Mouse (Mus musculus): Measurements from ENCODE around the gene Olfr325. TPM values are rescaled to one million over a fixed set of nuclear protein-coding genes. Genes with fewer than 3 reads are reported as not detected.

The Olfr325 gene
- polyA plus RNA-seq, 1 experiment from 2014 or later = not detected

GRCm38 (mm10) chr11:58605228-58605627 is 27.7 kb downstream of the Olfr325 start:
- WGBS = 94% methylated on average over 3 of the region's 3 CpGs

DNA sequence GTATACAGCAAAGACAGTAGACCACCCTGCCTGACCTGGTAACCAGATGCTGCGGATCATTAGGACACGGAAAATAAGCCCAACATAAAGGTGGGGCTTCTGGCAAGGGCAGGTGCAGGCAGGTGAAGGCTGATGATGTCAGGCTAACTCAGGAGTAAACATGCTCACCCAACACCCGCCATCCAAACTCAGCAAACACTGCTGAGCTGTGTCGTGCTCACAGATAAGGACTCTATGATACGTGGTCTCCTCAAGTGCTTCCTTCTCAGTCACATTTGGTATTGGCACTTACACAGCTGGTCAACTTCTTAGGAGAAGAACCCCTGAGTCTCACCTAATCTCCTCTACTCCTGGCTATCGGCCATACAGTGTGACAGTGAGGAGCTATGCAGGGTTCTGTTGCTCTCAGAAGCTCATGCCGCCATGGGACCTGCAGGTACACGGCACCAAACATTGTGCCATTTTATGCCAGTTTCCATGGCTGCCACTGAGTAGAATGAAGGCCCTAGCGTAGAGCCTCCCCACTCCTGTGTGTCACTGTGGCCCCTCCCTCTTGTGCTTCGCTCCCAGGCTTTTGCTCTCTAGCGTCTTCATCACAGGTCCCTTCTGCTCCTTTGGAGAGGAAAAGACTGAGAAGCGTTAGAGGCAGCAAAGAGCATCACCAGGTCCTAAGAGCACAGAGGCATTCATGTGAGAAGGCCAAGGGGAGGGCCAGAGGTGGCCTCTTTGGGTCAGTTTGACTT is 28.8 kb downstream of the Olfr325 start:
- H3K4me1 ChIP-seq = no peaks in the 10 kb centered on the region
- H3K27me3 ChIP-seq (ENCODE audit: poor library complexity, severe bottlenecking) = no peaks in the 10 kb centered on the region
- H3K27ac ChIP-seq = no peak overlapping the region
- WGBS = 88% methylated on average over 12 of the region's 12 CpGs
- no peak for DNase-seq (ENCODE audit: extremely low spot score, low spot score)
- H3K9me3 ChIP-seq = no peaks in the 10 kb centered on the region
- no peaks in the 10 kb centered on the region for H3K36me3 ChIP-seq (replicated peaks)
- H3K4me3 ChIP-seq = no peak overlapping the region

More at GRCm38 (mm10) chr11:58605228-58605627, 27.7 kb downstream of the Olfr325 start:
- H3K27me3 ChIP-seq (ENCODE audit: poor library complexity, severe bottlenecking) = no peaks in the 10 kb centered on the region
- H3K27ac ChIP-seq = no peak overlapping the region
- DNase-seq (ENCODE audit: extremely low spot score, low spot score) = no peak
- H3K36me3 ChIP-seq (replicated peaks) = no peaks in the 10 kb centered on the region
- no peaks in the 10 kb centered on the region for H3K9me3 ChIP-seq
- H3K4me1 ChIP-seq = no peaks in the 10 kb centered on the region
- no peak overlapping the region for H3K4me3 ChIP-seq

GRCm38 (mm10) chr11:58607030-58607429 is 29.5 kb downstream of the Olfr325 start:
- no peak overlapping the region for H3K4me3 ChIP-seq
- H3K4me1 ChIP-seq = no peaks in the 10 kb centered on the region
- no peaks in the 10 kb centered on the region for H3K36me3 ChIP-seq (replicated peaks)
- WGBS = 92% methylated on average over 6 of the region's 6 CpGs
- no peak overlapping the region for H3K27ac ChIP-seq
- no peak for DNase-seq (ENCODE audit: extremely low spot score, low spot score)
- no peaks in the 10 kb centered on the region for H3K9me3 ChIP-seq
- no peaks in the 10 kb centered on the region for H3K27me3 ChIP-seq (ENCODE audit: poor library complexity, severe bottlenecking)

GRCm38 (mm10) chr11:58613359-58613758 is 35.8 kb downstream of the Olfr325 start:
- H3K27me3 ChIP-seq (ENCODE audit: poor library complexity, severe bottlenecking) = no peaks in the 10 kb centered on the region
- H3K9me3 ChIP-seq = no peaks in the 10 kb centered on the region
- H3K4me1 ChIP-seq = 0 out of 2 replicates have a peak, but pooled peaks cover 4% of the 10 kb centered on the region
- no peak overlapping the region for H3K27ac ChIP-seq
- no peak overlapping the region for H3K4me3 ChIP-seq
- DNase-seq (ENCODE audit: extremely low spot score, low spot score) = no peak
- WGBS = 89% methylated on average over 3 of the region's 3 CpGs
- no peaks in the 10 kb centered on the region for H3K36me3 ChIP-seq (replicated peaks)

- Histone ChIP-seq H3K27ac (no peak overlapping the region), H3K27me3 (ENCODE audit: poor library complexity, severe bottlenecking) (no peaks in the 10 kb centered on the region), H3K36me3 (replicated peaks) (no peaks in the 10 kb centered on the region), H3K4me3 (no peak overlapping the region), H3K4me1 (0 out of 2 replicates have a peak, but pooled peaks cover 4% of the 10 kb centered on the region), H3K9me3 (no peaks in the 10 kb centered on the region)
- no peak for DNase-seq (ENCODE audit: extremely low spot score, low spot score)
Measured at GRCm38 (mm10) chr11:58614526-58614925, 37.0 kb downstream of the Olfr325 start.

DNA sequence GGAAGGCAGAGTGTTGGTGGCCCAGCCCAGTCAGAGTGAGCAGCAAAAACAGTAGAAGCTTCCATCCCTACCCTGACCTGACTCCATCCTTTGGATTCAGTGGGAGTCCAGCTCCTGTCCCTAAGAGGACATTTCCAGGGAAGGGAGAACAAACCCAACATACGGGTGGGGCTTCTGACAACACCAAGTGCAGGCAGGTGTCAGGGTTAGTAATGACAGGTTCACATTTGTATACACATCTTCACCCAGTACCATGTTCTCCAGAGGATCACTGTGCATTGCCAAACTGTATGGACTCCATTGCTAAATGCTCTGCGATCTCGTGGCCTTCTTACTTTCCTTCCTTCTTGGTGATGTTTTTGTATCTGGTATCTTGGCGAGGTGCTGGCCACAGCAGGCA is 38.4 kb downstream of the Olfr325 start, which contains the start of gene 2210407C18Rik:
TSS of gene 2210407C18Rik (minus strand) at position 101 of the 400 bp plus-strand sequence.
- DNase-seq (ENCODE audit: extremely low spot score, low spot score) = no peak
- Histone ChIP-seq H3K4me1 (0 out of 2 replicates have a peak, but pooled peaks cover 4% of the 10 kb centered on the region), H3K27ac (no peak within 1 kb of the TSS), H3K27me3 (ENCODE audit: poor library complexity, severe bottlenecking) (no peaks in the 10 kb centered on the region), H3K4me3 (no peak within 1 kb of the TSS), H3K36me3 (replicated peaks) (no peaks in the 10 kb centered on the region), H3K9me3 (no peaks in the 10 kb centered on the region)
- 88% methylated on average over 4 of the region's 4 CpGs for WGBS

DNA sequence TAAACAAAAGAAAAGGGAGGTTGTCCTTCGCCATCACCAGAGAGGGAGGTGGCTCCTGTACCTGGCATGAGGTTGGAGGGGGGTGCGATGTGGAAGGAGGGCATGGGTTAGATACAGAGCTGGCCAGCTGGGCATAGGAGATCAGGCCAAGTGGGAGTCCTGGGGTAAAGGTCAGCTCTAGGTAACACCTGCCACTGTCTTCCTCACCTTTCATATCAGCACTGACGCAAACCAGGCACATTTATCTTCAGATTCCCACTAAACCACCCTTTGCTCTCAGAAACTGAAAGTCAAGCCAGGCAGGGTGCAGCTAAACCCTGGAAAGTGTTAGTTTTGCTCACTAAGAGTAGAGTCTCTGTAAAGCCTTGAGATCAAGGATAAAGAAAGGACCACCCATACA is 40.8 kb downstream of the Olfr325 start:
- Histone ChIP-seq H3K27ac (no peak overlapping the region), H3K4me1 (0 out of 2 replicates have a peak, but pooled peaks cover 6% of the 10 kb centered on the region), H3K4me3 (no peak overlapping the region), H3K27me3 (ENCODE audit: poor library complexity, severe bottlenecking) (no peaks in the 10 kb centered on the region), H3K36me3 (replicated peaks) (no peaks in the 10 kb centered on the region), H3K9me3 (no peaks in the 10 kb centered on the region)
- 82% methylated on average over 3 of the region's 3 CpGs for whole genome bisulfite sequencing
- no peak for DNase-seq (ENCODE audit: extremely low spot score, low spot score)

DNA sequence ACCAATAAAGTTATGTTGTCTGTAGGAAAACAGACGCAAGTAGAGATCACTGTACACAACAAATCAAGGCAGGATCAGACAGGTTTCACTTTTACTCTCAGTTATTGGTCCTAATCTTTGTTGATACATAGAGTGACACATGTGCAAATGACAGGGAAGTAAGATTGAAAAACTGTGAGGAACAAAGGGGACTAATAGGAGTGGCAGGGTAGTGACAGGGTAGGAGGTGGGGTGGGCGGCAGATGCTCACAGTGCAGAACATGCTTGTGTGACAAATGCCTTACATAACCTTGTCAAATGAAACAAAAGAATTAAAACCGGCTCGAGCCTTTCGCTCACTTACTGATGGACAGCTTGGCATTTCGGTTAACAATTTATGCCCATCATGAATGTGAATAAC is 41.3 kb downstream of the Olfr325 start:
- H3K4me3 ChIP-seq = no peak overlapping the region
- WGBS = 83% methylated on average over 6 of the region's 6 CpGs
- H3K36me3 ChIP-seq (replicated peaks) = no peaks in the 10 kb centered on the region
- H3K27me3 ChIP-seq (ENCODE audit: poor library complexity, severe bottlenecking) = no peaks in the 10 kb centered on the region
- no peaks in the 10 kb centered on the region for H3K9me3 ChIP-seq
- H3K4me1 ChIP-seq = 0 out of 2 replicates have a peak, but pooled peaks cover 6% of the 10 kb centered on the region
- H3K27ac ChIP-seq = no peak overlapping the region
- DNase-seq (ENCODE audit: extremely low spot score, low spot score) = no peak

GRCm38 (mm10) chr11:58626146-58626545 is 48.6 kb downstream of the Olfr325 start:
- no peak overlapping the region for H3K4me3 ChIP-seq
- H3K27ac ChIP-seq = no peak overlapping the region
- 0 out of 2 replicates have a peak, but pooled peaks cover 2% of the 10 kb centered on the region for H3K4me1 ChIP-seq
- no peak for DNase-seq (ENCODE audit: extremely low spot score, low spot score)
- 67% methylated on average over 4 of the region's 4 CpGs for WGBS
- no peaks in the 10 kb centered on the region for H3K36me3 ChIP-seq (replicated peaks)
- H3K9me3 ChIP-seq = no peaks in the 10 kb centered on the region
- H3K27me3 ChIP-seq (ENCODE audit: poor library complexity, severe bottlenecking) = no peaks in the 10 kb centered on the region

- Histone ChIP-seq H3K9me3 (no peaks in the 10 kb centered on the region), H3K4me1 (no peaks in the 10 kb centered on the region), H3K4me3 (no peak within 1 kb of the TSS), H3K27me3 (ENCODE audit: poor library complexity, severe bottlenecking) (no peaks in the 10 kb centered on the region), H3K36me3 (replicated peaks) (no peaks in the 10 kb centered on the region), H3K27ac (no peak within 1 kb of the TSS)
- WGBS = 76% methylated on average over 5 of the region's 5 CpGs
- DNase-seq (ENCODE audit: extremely low spot score, low spot score) = no peak
Measured at GRCm38 (mm10) chr11:58630401-58630800, 52.9 kb downstream of the Olfr325 start, which contains the start of gene Olfr323. TSS of gene Olfr323 (minus strand) at chr11:58630501.

Other genes with a start within 250 kb of the Olfr325 start
- gene Zfp672, start 247.4 kb upstream of the Olfr325 start, polyA plus RNA-seq (2016; fragmentation: Nextera tagmentation; extraction: Ambion mirVana) = 23.9 and 24.1 TPM in 2 replicates
- gene Sh3bp5l, start 247.0 kb upstream of the Olfr325 start, polyA plus RNA-seq (2016; fragmentation: Nextera tagmentation; extraction: Ambion mirVana) = 39.8 and 40.9 TPM in 2 replicates
- not detected in 2 replicates for gene Lypd8, start 198.7 kb upstream of the Olfr325 start, polyA plus RNA-seq (2016; fragmentation: Nextera tagmentation; extraction: Ambion mirVana)
- not detected in 2 replicates for gene 1810065E05Rik, start 156.6 kb upstream of the Olfr325 start, polyA plus RNA-seq (2016; fragmentation: Nextera tagmentation; extraction: Ambion mirVana)
- gene Gm12253, start 145.2 kb upstream of the Olfr325 start, polyA plus RNA-seq (2016; fragmentation: Nextera tagmentation; extraction: Ambion mirVana) = not detected in 2 replicates
- not detected in 2 replicates for gene Lypd9, start 124.8 kb upstream of the Olfr325 start, polyA plus RNA-seq (2016; fragmentation: Nextera tagmentation; extraction: Ambion mirVana)
- not detected in 2 replicates for gene Olfr30, start 115.5 kb upstream of the Olfr325 start, polyA plus RNA-seq (2016; fragmentation: Nextera tagmentation; extraction: Ambion mirVana)
- not detected in 2 replicates for gene Olfr332, start 85.2 kb upstream of the Olfr325 start, polyA plus RNA-seq (2016; fragmentation: Nextera tagmentation; extraction: Ambion mirVana)
- not detected in 2 replicates for gene Olfr331, start 75.2 kb upstream of the Olfr325 start, polyA plus RNA-seq (2016; fragmentation: Nextera tagmentation; extraction: Ambion mirVana)
- not detected in 2 replicates for gene Olfr330, start 42.9 kb upstream of the Olfr325 start, polyA plus RNA-seq (2016; fragmentation: Nextera tagmentation; extraction: Ambion mirVana)
- gene Olfr329-ps, start 31.3 kb upstream of the Olfr325 start, polyA plus RNA-seq (2016; fragmentation: Nextera tagmentation; extraction: Ambion mirVana) = not detected in 2 replicates
- gene Olfr328, start 22.1 kb upstream of the Olfr325 start, polyA plus RNA-seq (2016; fragmentation: Nextera tagmentation; extraction: Ambion mirVana) = not detected in 2 replicates
- not detected in 2 replicates for gene Olfr224, start 7.2 kb upstream of the Olfr325 start, polyA plus RNA-seq (2016; fragmentation: Nextera tagmentation; extraction: Ambion mirVana)
- gene Olfr324, start 17.4 kb downstream of the Olfr325 start, polyA plus RNA-seq (2016; fragmentation: Nextera tagmentation; extraction: Ambion mirVana) = not detected in 2 replicates
- gene 2210407C18Rik, start 38.3 kb downstream of the Olfr325 start, polyA plus RNA-seq (2016; fragmentation: Nextera tagmentation; extraction: Ambion mirVana) = not detected in 2 replicates
- not detected in 2 replicates for gene Olfr323, start 52.8 kb downstream of the Olfr325 start, polyA plus RNA-seq (2016; fragmentation: Nextera tagmentation; extraction: Ambion mirVana)
- gene Trim58, start 62.7 kb downstream of the Olfr325 start, polyA plus RNA-seq (2016; fragmentation: Nextera tagmentation; extraction: Ambion mirVana) = 0.33 and 0.35 TPM in 2 replicates
- not detected in 2 replicates for gene Olfr322, start 81.1 kb downstream of the Olfr325 start, polyA plus RNA-seq (2016; fragmentation: Nextera tagmentation; extraction: Ambion mirVana)
- not detected in 2 replicates for gene Olfr320, start 103.4 kb downstream of the Olfr325 start, polyA plus RNA-seq (2016; fragmentation: Nextera tagmentation; extraction: Ambion mirVana)
- gene Olfr319, start 121.4 kb downstream of the Olfr325 start, polyA plus RNA-seq (2016; fragmentation: Nextera tagmentation; extraction: Ambion mirVana) = not detected in 2 replicates
- gene Olfr318, start 146.3 kb downstream of the Olfr325 start, polyA plus RNA-seq (2016; fragmentation: Nextera tagmentation; extraction: Ambion mirVana) = not detected in 2 replicates
- not detected in 2 replicates for gene Olfr317, start 161.5 kb downstream of the Olfr325 start, polyA plus RNA-seq (2016; fragmentation: Nextera tagmentation; extraction: Ambion mirVana)
- gene Olfr316, start 175.0 kb downstream of the Olfr325 start, polyA plus RNA-seq (2016; fragmentation: Nextera tagmentation; extraction: Ambion mirVana) = not detected in 2 replicates
- gene Olfr315, start 195.5 kb downstream of the Olfr325 start, polyA plus RNA-seq (2016; fragmentation: Nextera tagmentation; extraction: Ambion mirVana) = not detected in 2 replicates
- gene Olfr314, start 205.2 kb downstream of the Olfr325 start, polyA plus RNA-seq (2016; fragmentation: Nextera tagmentation; extraction: Ambion mirVana) = not detected in 2 replicates
- 1.0 and 1.9 TPM in 2 replicates for gene Fam183b, start 224.2 kb downstream of the Olfr325 start, polyA plus RNA-seq (2016; fragmentation: Nextera tagmentation; extraction: Ambion mirVana)
- not detected in 2 replicates for gene Olfr313, start 237.3 kb downstream of the Olfr325 start, polyA plus RNA-seq (2016; fragmentation: Nextera tagmentation; extraction: Ambion mirVana)